Mouse (Mus musculus) lung, postnatal 0 days (tissue): ENCODE results near the gene Ttc39a. TPM values are rescaled to one million over a fixed set of nuclear protein-coding genes. Genes with fewer than 3 reads are reported as not detected.

Experiments
- ATAC-seq: fragments of 200-750 bp; cut with Nextera tagmentation; 2 replicates; pipeline ENCODE4 v1.8.0; 2017; ENCODE audit warnings: moderate library complexity
- DNase-seq: peaks from one replicate; pipeline ENCODE4 v3.0.0-alpha.2; 2016; ENCODE audit warnings: low spot score
- H3K27ac ChIP-seq: fragments of 300-500 bp; sonication (generic); 2 replicates; pipeline ENCODE4 v1.5.1; 2014; ENCODE audit warnings: antibody characterized with exemption, mild to moderate bottlenecking, low read length, mixed read lengths
- H3K27me3 ChIP-seq: fragments of 300-500 bp; sonication (generic); replicated peaks from 2 replicates; pipeline ENCODE4 v1.6.1; 2014; ENCODE audit warnings: low read length, mixed read lengths; ENCODE audit not compliant: insufficient read depth
- H3K36me3 ChIP-seq: fragments of 300-500 bp; sonication (generic); 2 replicates; pipeline ENCODE4 v1.6.1; 2014; ENCODE audit warnings: low read length, mixed read lengths; ENCODE audit not compliant: insufficient read depth
- H3K4me1 ChIP-seq: fragments of 300-500 bp; sonication (generic); 2 replicates; pipeline ENCODE4 v1.6.1; 2014; ENCODE audit warnings: antibody characterized with exemption, low read depth, low read length, mixed read lengths; ENCODE audit not compliant: insufficient read depth
- H3K4me2 ChIP-seq: fragments of 300-500 bp; sonication (generic); replicated peaks from 2 replicates; pipeline ENCODE4 v1.6.1; 2014; ENCODE audit warnings: low read depth, mild to moderate bottlenecking, low read length, moderate library complexity, mixed read lengths
- H3K4me3 ChIP-seq: fragments of 300-500 bp; sonication (generic); 2 replicates; pipeline ENCODE4 v1.5.1; 2014; ENCODE audit warnings: low read depth, low read length
- H3K9ac ChIP-seq: fragments of 300-500 bp; sonication (generic); replicated peaks from 2 replicates; pipeline ENCODE4 v1.6.1; 2014; ENCODE audit warnings: low read depth, mild to moderate bottlenecking
- H3K9me3 ChIP-seq: fragments of 300-500 bp; sonication (generic); 2 replicates; pipeline ENCODE4 v1.6.1; 2016; ENCODE audit warnings: low read length, mixed read lengths
- CTCF ChIP-seq: IDR thresholded peaks from 2 replicates; pipeline ENCODE4 v1.5.1; 2016; ENCODE audit warnings: antibody characterized with exemption, mild to moderate bottlenecking
- EP300 ChIP-seq: IDR thresholded peaks from 2 replicates; pipeline ENCODE4 v1.6.1; 2016; ENCODE audit warnings: antibody characterized with exemption, mild to moderate bottlenecking, control low read depth
- WGBS: fragments of 180-500 bp; shearing (Covaris S2); extraction: QIAGEN DNeasy Blood & Tissue Kit; methylation state at CpG from one replicate; pipeline ENCODE4 v1.1.7; 2014; 5-methylcytosine and 5-hydroxymethylcytosine counted together
- polyA plus RNA-seq: library from polyadenylated mRNA; unstranded; fragments of >200 nt; fragmentation: Nextera tagmentation; extraction: Ambion mirVana; gene quantifications from 2 replicates; pipeline ENCODE4 v1.2.1, GENCODE M21; 2015

Gene Ttc39a
- polyA plus RNA-seq, result 9.3 and 10.2 TPM in 2 replicates

GRCm38 (mm10) chr4:109406486-109407175 is at the start of gene Ttc39a:
TSS of gene Ttc39a (plus strand) at chr4:109406623.
- H3K4me1 ChIP-seq, result peaks cover 4% of the 10 kb centered on the region; the same call in 1 of the 2 replicates
- H3K4me2 ChIP-seq, result peak within 1 kb of the TSS; percentile 96
- peak within 1 kb of the TSS; percentile 41; the same call in 1 of the 2 replicates for H3K9ac ChIP-seq
- WGBS, result under 1% methylated on average over 49 of the region's 56 CpGs
- peak within 1 kb of the TSS; percentile 55 for H3K4me3 ChIP-seq
- H3K36me3 ChIP-seq, result no peaks in the 10 kb centered on the region
- TF ChIP-seq EP300, result no peak
- no peak for TF ChIP-seq CTCF
- ATAC-seq, result peak; percentile 73
- 0 out of 2 replicates have a peak within 1 kb of the TSS, but pooled peaks have one; percentile 60 for H3K27ac ChIP-seq
- no peaks in the 10 kb centered on the region for H3K27me3 ChIP-seq
- DNase-seq, result peak; percentile 73
- H3K9me3 ChIP-seq, result no peaks in the 10 kb centered on the region

GRCm38 (mm10) chr4:109378107-109378506 is 28.3 kb upstream of the Ttc39a start:
- TF ChIP-seq EP300 (no peak), CTCF (no peak)
- WGBS, result 95% methylated on average over 1 of the region's 1 CpGs
- Histone ChIP-seq H3K4me1 (no peaks in the 10 kb centered on the region), H3K9me3 (no peaks in the 10 kb centered on the region), H3K36me3 (peaks cover 24% of the 10 kb centered on the region; the same call in 1 of the 2 replicates), H3K4me3 (no peak overlapping the region), H3K4me2 (no peak overlapping the region), H3K27me3 (no peaks in the 10 kb centered on the region), H3K27ac (no peak overlapping the region), H3K9ac (no peak overlapping the region)
- DNase-seq, result no peak
- ATAC-seq, result no peak

- Histone ChIP-seq H3K9ac (no peak overlapping the region), H3K27me3 (no peaks in the 10 kb centered on the region), H3K4me2 (no peak overlapping the region), H3K27ac (no peak overlapping the region), H3K9me3 (no peaks in the 10 kb centered on the region), H3K4me1 (no peaks in the 10 kb centered on the region), H3K4me3 (no peak overlapping the region), H3K36me3 (peaks cover 12% of the 10 kb centered on the region; the same call in 1 of the 2 replicates)
- TF ChIP-seq CTCF (no peak), EP300 (no peak)
- DNase-seq, result no peak
- no peak for ATAC-seq
- WGBS, result 83% methylated on average over 2 of the region's 2 CpGs
These were observed 24.0 kb upstream of the Ttc39a start for GRCm38 (mm10) chr4:109382457-109382856.

GRCm38 (mm10) chr4:109385599-109385998 is 20.8 kb upstream of the Ttc39a start:
- WGBS, result 62% methylated on average over 4 of the region's 4 CpGs
- TF ChIP-seq EP300 (no peak), CTCF (no peak)
- no peaks in the 10 kb centered on the region for H3K9me3 ChIP-seq
- no peak for DNase-seq
- H3K27me3 ChIP-seq, result no peaks in the 10 kb centered on the region
- no peak overlapping the region for H3K4me3 ChIP-seq
- H3K27ac ChIP-seq, result no peak overlapping the region
- H3K9ac ChIP-seq, result no peak overlapping the region
- no peak overlapping the region for H3K4me2 ChIP-seq
- H3K4me1 ChIP-seq, result no peaks in the 10 kb centered on the region
- ATAC-seq, result no peak
- 0 out of 2 replicates have a peak, but pooled peaks cover 7% of the 10 kb centered on the region for H3K36me3 ChIP-seq

GRCm38 (mm10) chr4:109393229-109393779 is 13.1 kb upstream of the Ttc39a start:
- DNase-seq (no peak), ATAC-seq (no peak)
- H3K36me3 ChIP-seq, result no peaks in the 10 kb centered on the region
- H3K27me3 ChIP-seq, result no peaks in the 10 kb centered on the region
- TF ChIP-seq EP300 (no peak), CTCF (no peak)
- WGBS, result 63% methylated on average over 6 of the region's 6 CpGs
- H3K9me3 ChIP-seq, result no peaks in the 10 kb centered on the region
- no peak overlapping the region; the same call in 1 of the 2 replicates for H3K4me2 ChIP-seq
- no peaks in the 10 kb centered on the region; the same call in 1 of the 2 replicates for H3K4me1 ChIP-seq
- H3K9ac ChIP-seq, result no peak overlapping the region
- no peak overlapping the region for H3K4me3 ChIP-seq
- H3K27ac ChIP-seq, result no peak overlapping the region

- Histone ChIP-seq H3K9ac (no peak overlapping the region), H3K4me2 (peak overlapping the region; percentile 38), H3K27ac (no peak overlapping the region), H3K27me3 (no peaks in the 10 kb centered on the region), H3K9me3 (no peaks in the 10 kb centered on the region), H3K4me1 (no peaks in the 10 kb centered on the region; the same call in 1 of the 2 replicates), H3K4me3 (no peak overlapping the region), H3K36me3 (no peaks in the 10 kb centered on the region)
- 9% methylated on average over 13 of the region's 13 CpGs for WGBS
- TF ChIP-seq EP300, result no peak
- TF ChIP-seq CTCF, result peak; percentile 42
- ATAC-seq, result peak; percentile 65
- peak; percentile 14 for DNase-seq
These were observed 12.5 kb upstream of the Ttc39a start for GRCm38 (mm10) chr4:109393902-109394301.
